ENCODE assay signal across 9 mouse cellular contexts in genomic region chr8:60981388-60981787, GRCm38 (mm10). TPM values are rescaled to one million over a fixed set of nuclear protein-coding genes. Genes with fewer than 3 reads are reported as not detected.
DNase-seq lines count a peak whose midpoint lies in the region; ATAC-seq and TF ChIP-seq lines count a peak whose summit lies in the region.
"Had no signal": no experiment of that assay in that cellular context is flagged by ENCODE, and none has a peak within 500 bp of the region (broad histone marks: within the 10 kb centered on the region; RNA-seq: fewer than 3 reads in every experiment).

No protein-coding gene starts in this region.

- intact Hi-C loops in left cerebral cortex, postnatal 4 days (cut with DNase I): no loop called here

- ATAC-seq in forebrain, embryonic 15.5 days (replicated peaks): no peak
- ATAC-seq in kidney, postnatal 0 days (replicated peaks; ENCODE audit: low FRiP score, low read depth): no peak
- ATAC-seq in intestine, embryonic 14.5 days (replicated peaks; ENCODE audit: low FRiP score, low TSS enrichment, low read depth): no peak

- no peak overlapping the region for H3K27ac ChIP-seq in forebrain, embryonic 10.5 days
- H3K27ac ChIP-seq in forebrain, embryonic 15.5 days (replicated peaks): no peak overlapping the region
- no peak overlapping the region for H3K27ac ChIP-seq in kidney, postnatal 0 days
- H3K27ac ChIP-seq in intestine, embryonic 14.5 days (ENCODE audit: low read depth): no peak overlapping the region

- H3K27me3 ChIP-seq in forebrain, embryonic 10.5 days (ENCODE audit: poor library complexity, severe bottlenecking): no peaks in the 10 kb centered on the region
- H3K27me3 ChIP-seq in forebrain, embryonic 15.5 days: no peaks in the 10 kb centered on the region
- no peaks in the 10 kb centered on the region for H3K27me3 ChIP-seq in kidney, postnatal 0 days (ENCODE audit: insufficient read depth, low read length)
- H3K27me3 ChIP-seq in intestine, embryonic 14.5 days (replicated peaks; ENCODE audit: control insufficient read depth, insufficient read depth, low read length): no peaks in the 10 kb centered on the region

- peak overlapping the region; percentile 89; the same call in 1 of the 2 replicates for H3K4me3 ChIP-seq in forebrain, embryonic 10.5 days
- no peak overlapping the region; the same call in 1 of the 2 replicates for H3K4me3 ChIP-seq in forebrain, embryonic 15.5 days
- H3K4me3 ChIP-seq in kidney, postnatal 0 days (replicated peaks; ENCODE audit: low read depth, low read length): peak overlapping the region; percentile 69; the same call in 1 of the 2 replicates
- H3K4me3 ChIP-seq in intestine, embryonic 14.5 days (ENCODE audit: low read depth, low read length): peak overlapping the region; percentile 82

- no peak for DNase-seq in forebrain, embryonic 10.5 days (ENCODE audit: extremely low spot score, low spot score)
- DNase-seq in kidney, postnatal 0 days (ENCODE audit: low spot score): no peak
- DNase-seq in kidney, adult 11 months: no peak
- DNase-seq in intestine, embryonic 14.5 days (ENCODE audit: low spot score): no peak
- DNase-seq in natural killer cell, adult 2 months (ENCODE audit: low spot score in 2 of 2): peak; percentile 26 to 59
- no peak for DNase-seq in cerebellum, adult 11 months
- no peak for DNase-seq in left cerebral cortex, postnatal 4 days
- DNase-seq: gastrocnemius, postnatal 14 days had no signal

- TF ChIP-seq CTCF in kidney, postnatal 0 days (IDR thresholded peaks at IDR 0.05; ENCODE audit: low read depth): no peak

- H3K4me1 ChIP-seq in forebrain, embryonic 10.5 days: peaks cover 30% of the 10 kb centered on the region
- peaks cover 21% of the 10 kb centered on the region for H3K4me1 ChIP-seq in forebrain, embryonic 15.5 days
- 0 out of 2 replicates have a peak, but pooled peaks cover 9% of the 10 kb centered on the region for H3K4me1 ChIP-seq in kidney, postnatal 0 days (replicated peaks; ENCODE audit: insufficient read depth, low read length)
- 0 out of 2 replicates have a peak, but pooled peaks cover 3% of the 10 kb centered on the region for H3K4me1 ChIP-seq in intestine, embryonic 14.5 days (replicated peaks; ENCODE audit: control insufficient read depth, insufficient read depth, low read length)

- no peak overlapping the region for H3K9ac ChIP-seq in forebrain, embryonic 15.5 days (replicated peaks)
- H3K9ac ChIP-seq in kidney, postnatal 0 days (ENCODE audit: low read depth, low read length): no peak overlapping the region
- no peak overlapping the region for H3K9ac ChIP-seq in intestine, embryonic 14.5 days (ENCODE audit: low read length)

- H3K36me3 ChIP-seq in forebrain, embryonic 10.5 days (replicated peaks): no peaks in the 10 kb centered on the region
- H3K36me3 ChIP-seq in forebrain, embryonic 15.5 days: no peaks in the 10 kb centered on the region
- H3K36me3 ChIP-seq in kidney, postnatal 0 days (ENCODE audit: insufficient read depth, low read length): no peaks in the 10 kb centered on the region
- no peaks in the 10 kb centered on the region for H3K36me3 ChIP-seq in intestine, embryonic 14.5 days (ENCODE audit: control insufficient read depth, insufficient read depth, low read length)

- 55% methylated on average over 1 of the region's 1 CpGs for WGBS in forebrain, embryonic 10.5 days
- WGBS in forebrain, embryonic 15.5 days: 41% methylated on average over 1 of the region's 1 CpGs
- 18% methylated on average over 1 of the region's 1 CpGs for WGBS in kidney, postnatal 0 days
- WGBS in intestine, embryonic 14.5 days: 35% methylated on average over 1 of the region's 1 CpGs

- no peak overlapping the region for H3K4me2 ChIP-seq in forebrain, embryonic 15.5 days (replicated peaks)
- H3K4me2 ChIP-seq in kidney, postnatal 0 days (ENCODE audit: low read length): peak overlapping the region; percentile 94
- H3K4me2 ChIP-seq in intestine, embryonic 14.5 days (ENCODE audit: low read length): peak overlapping the region; percentile 87

- peaks cover 10% of the 10 kb centered on the region; the same call in 1 of the 2 replicates for H3K9me3 ChIP-seq in forebrain, embryonic 10.5 days
- no peaks in the 10 kb centered on the region for H3K9me3 ChIP-seq in forebrain, embryonic 15.5 days
- no peaks in the 10 kb centered on the region for H3K9me3 ChIP-seq in kidney, postnatal 0 days (replicated peaks; ENCODE audit: low read length)
- no peaks in the 10 kb centered on the region for H3K9me3 ChIP-seq in intestine, embryonic 14.5 days (ENCODE audit: control insufficient read depth, low read length)

RNA-seq across cellular contexts. Expression of gene Clcn3, which starts 1.7 kb away (rescaled TPM):
- polyA plus RNA-seq in forebrain, embryonic 10.5 days (2016; fragmentation: Nextera tagmentation; extraction: Ambion mirVana): 30.8 and 31.5 TPM in 2 replicates
- 62.7 and 63.5 TPM in 2 replicates for polyA plus RNA-seq in forebrain, embryonic 15.5 days (2015; fragmentation: Nextera tagmentation; extraction: Ambion mirVana)
- 29.1 and 30.4 TPM in 2 replicates for polyA plus RNA-seq in kidney, postnatal 0 days (2015; fragmentation: Nextera tagmentation; extraction: Ambion mirVana)
- polyA plus RNA-seq in intestine, embryonic 14.5 days (2014; fragmentation: Nextera tagmentation; extraction: Ambion mirVana): 26.4 and 27.5 TPM in 2 replicates
- 100 to 1,000 TPM; 122 to 123 TPM for total RNA-seq in left cerebral cortex, postnatal 4 days (2021)

RNA-seq across cellular contexts. Expression of gene Nek1, which starts 11.6 kb away (rescaled TPM):
- 21.0 and 25.0 TPM in 2 replicates for polyA plus RNA-seq in forebrain, embryonic 10.5 days (2016; fragmentation: Nextera tagmentation; extraction: Ambion mirVana)
- polyA plus RNA-seq in forebrain, embryonic 15.5 days (2015; fragmentation: Nextera tagmentation; extraction: Ambion mirVana): 22.9 and 24.3 TPM in 2 replicates
- polyA plus RNA-seq in kidney, postnatal 0 days (2015; fragmentation: Nextera tagmentation; extraction: Ambion mirVana): 14.3 and 14.5 TPM in 2 replicates
- polyA plus RNA-seq in intestine, embryonic 14.5 days (2014; fragmentation: Nextera tagmentation; extraction: Ambion mirVana): 19.5 and 22.1 TPM in 2 replicates
- 10 to 100 TPM; 31.4 to 31.7 TPM for total RNA-seq in left cerebral cortex, postnatal 4 days (2021)

Comparison
In these comparisons a context has a peak if more than half of its experiments do, and no peak if none do; other contexts are left out.
1. DNase-seq: peak in natural killer cell, adult 2 months (2 of 2); none in forebrain, embryonic 10.5 days (single experiment), kidney, postnatal 0 days (single experiment), kidney, adult 11 months (single experiment), intestine, embryonic 14.5 days (single experiment), cerebellum, adult 11 months (single experiment) and left cerebral cortex, postnatal 4 days (single experiment).